ENCODE assay signal across 18 mouse cellular contexts in genomic region chr1:192063209-192063946, GRCm38 (mm10). TPM values are rescaled to one million over a fixed set of nuclear protein-coding genes. Genes with fewer than 3 reads are reported as not detected.
DNase-seq lines count a peak whose midpoint lies in the region; ATAC-seq and TF ChIP-seq lines count a peak whose summit lies in the region.
"Had no signal": no experiment of that assay in that cellular context is flagged by ENCODE, and none has a peak within 500 bp of the region (broad histone marks: within the 10 kb centered on the region; RNA-seq: fewer than 3 reads in every experiment).

No protein-coding gene starts in this region.

- no peak overlapping the region for H3K27ac ChIP-seq in intestine, postnatal 0 days (ENCODE audit: low read depth, low read length)
- H3K27ac ChIP-seq in intestine, embryonic 16.5 days (ENCODE audit: low read length), result no peak overlapping the region
- no peak overlapping the region for H3K27ac ChIP-seq in midbrain, embryonic 11.5 days (ENCODE audit: low read depth, low read length)
- H3K27ac ChIP-seq in midbrain, embryonic 16.5 days (ENCODE audit: low read length), result no peak overlapping the region
- H3K27ac ChIP-seq: embryonic facial prominence, embryonic 13.5 days; forebrain, embryonic 10.5 days; limb, embryonic 10.5 days; liver, embryonic 15.5 days; macrophage; midbrain, embryonic 15.5 days; neural tube, embryonic 12.5 days had no signal

- no peaks in the 10 kb centered on the region for H3K4me1 ChIP-seq in intestine, postnatal 0 days (replicated peaks; ENCODE audit: control insufficient read depth, insufficient read depth, low read length)
- no peaks in the 10 kb centered on the region for H3K4me1 ChIP-seq in intestine, embryonic 16.5 days (ENCODE audit: control insufficient read depth, insufficient read depth, low read length)
- H3K4me1 ChIP-seq in midbrain, embryonic 11.5 days (ENCODE audit: control insufficient read depth, insufficient read depth, low read length), result no peaks in the 10 kb centered on the region
- no peaks in the 10 kb centered on the region for H3K4me1 ChIP-seq in midbrain, embryonic 16.5 days (ENCODE audit: control insufficient read depth, insufficient read depth, low read length)
- H3K4me1 ChIP-seq: embryonic facial prominence, embryonic 13.5 days; midbrain, embryonic 15.5 days; neural tube, embryonic 12.5 days had no signal

- no peak overlapping the region for H3K4me2 ChIP-seq in intestine, postnatal 0 days (replicated peaks; ENCODE audit: low read depth)
- H3K4me2 ChIP-seq in intestine, embryonic 16.5 days (ENCODE audit: low read depth, low read length), result no peak overlapping the region
- H3K4me2 ChIP-seq in midbrain, embryonic 11.5 days, result no peak overlapping the region
- no peak overlapping the region for H3K4me2 ChIP-seq in midbrain, embryonic 16.5 days (ENCODE audit: low read length)
- H3K4me2 ChIP-seq: embryonic facial prominence, embryonic 13.5 days; liver, embryonic 15.5 days; midbrain, embryonic 15.5 days; neural tube, embryonic 12.5 days had no signal

- H3K27me3 ChIP-seq in intestine, postnatal 0 days (replicated peaks; ENCODE audit: control insufficient read depth, insufficient read depth, low read length), result no peaks in the 10 kb centered on the region
- H3K27me3 ChIP-seq in intestine, embryonic 16.5 days (replicated peaks; ENCODE audit: control insufficient read depth, insufficient read depth, low read length), result no peaks in the 10 kb centered on the region
- no peaks in the 10 kb centered on the region for H3K27me3 ChIP-seq in midbrain, embryonic 11.5 days (ENCODE audit: control insufficient read depth, insufficient read depth, low read length)
- H3K27me3 ChIP-seq in midbrain, embryonic 16.5 days (ENCODE audit: control insufficient read depth, insufficient read depth, low read depth, low read length), result no peaks in the 10 kb centered on the region
- H3K27me3 ChIP-seq in splenic B cell, adult 2 months (ENCODE audit: control insufficient read depth, insufficient read depth, low read length, poor library complexity, severe bottlenecking), result no peaks in the 10 kb centered on the region
- H3K27me3 ChIP-seq: embryonic facial prominence, embryonic 13.5 days; liver, embryonic 15.5 days; midbrain, embryonic 15.5 days; neural tube, embryonic 12.5 days had no signal

- no peak for ATAC-seq in intestine, postnatal 0 days
- ATAC-seq in intestine, embryonic 16.5 days, result no peak
- ATAC-seq in midbrain, embryonic 11.5 days (ENCODE audit: low FRiP score), result no peak
- ATAC-seq in midbrain, embryonic 16.5 days, result no peak
- ATAC-seq: midbrain, embryonic 15.5 days had no signal

- 0 out of 2 replicates have a peak, but pooled peaks cover 4% of the 10 kb centered on the region for H3K9me3 ChIP-seq in intestine, postnatal 0 days (ENCODE audit: control insufficient read depth)
- H3K9me3 ChIP-seq in intestine, embryonic 16.5 days (ENCODE audit: control insufficient read depth, low read length), result no peaks in the 10 kb centered on the region; the same call in 1 of the 2 replicates
- H3K9me3 ChIP-seq in midbrain, embryonic 11.5 days (ENCODE audit: control insufficient read depth, low read length), result no peaks in the 10 kb centered on the region
- H3K9me3 ChIP-seq in midbrain, embryonic 16.5 days (replicated peaks; ENCODE audit: control insufficient read depth, low read length, poor library complexity, severe bottlenecking), result no peaks in the 10 kb centered on the region
- H3K9me3 ChIP-seq: limb, embryonic 10.5 days; liver, embryonic 15.5 days; midbrain, embryonic 15.5 days; neural tube, embryonic 12.5 days had no signal

- peak; percentile 54 for DNase-seq in midbrain, embryonic 11.5 days (ENCODE audit: low spot score, missing footprints)
- peak; percentile 14 for DNase-seq in R1 (ENCODE audit: low read depth, low spot score)
- peak; percentile 36 for DNase-seq in splenic B cell, adult 2 months (ENCODE audit: low read depth, low spot score)
- DNase-seq in spleen, postnatal 10 days (ENCODE audit: low spot score in 2 of 2), result no peak
- DNase-seq: adrenal gland, adult 2 months; cerebellum, adult 11-12 months; cerebellum, postnatal 36 days; kidney, postnatal 25 days had no signal

- no peak overlapping the region for H3K4me3 ChIP-seq in intestine, postnatal 0 days (ENCODE audit: low read depth, low read length)
- H3K4me3 ChIP-seq in intestine, embryonic 16.5 days (ENCODE audit: low read length), result no peak overlapping the region
- no peak overlapping the region for H3K4me3 ChIP-seq in midbrain, embryonic 11.5 days (ENCODE audit: low read depth, low read length)
- no peak overlapping the region for H3K4me3 ChIP-seq in midbrain, embryonic 16.5 days (ENCODE audit: low read depth, low read length)
- H3K4me3 ChIP-seq: embryonic facial prominence, embryonic 13.5 days; forebrain, embryonic 10.5 days; limb, embryonic 10.5 days; liver, embryonic 15.5 days; midbrain, embryonic 15.5 days; neural tube, embryonic 12.5 days had no signal

- TF ChIP-seq CTCF in intestine, postnatal 0 days (IDR thresholded peaks at IDR 0.05; ENCODE audit: low read depth), result peak; percentile 52

- peaks cover 76% of the 10 kb centered on the region for H3K36me3 ChIP-seq in intestine, postnatal 0 days (ENCODE audit: control insufficient read depth, insufficient read depth)
- H3K36me3 ChIP-seq in intestine, embryonic 16.5 days (ENCODE audit: control insufficient read depth, insufficient read depth, low read length), result peaks cover 13% of the 10 kb centered on the region
- H3K36me3 ChIP-seq in midbrain, embryonic 11.5 days (ENCODE audit: control insufficient read depth, insufficient read depth, low read length), result no peaks in the 10 kb centered on the region
- H3K36me3 ChIP-seq in midbrain, embryonic 16.5 days (ENCODE audit: control insufficient read depth, insufficient read depth, low read length), result no peaks in the 10 kb centered on the region
- H3K36me3 ChIP-seq in splenic B cell, adult 2 months (ENCODE audit: control insufficient read depth, insufficient read depth, low read length, poor library complexity, severe bottlenecking), result peaks cover 35% of the 10 kb centered on the region
- H3K36me3 ChIP-seq: forebrain, embryonic 10.5 days; midbrain, embryonic 15.5 days; neural tube, embryonic 12.5 days had no signal

- 93% methylated on average over 8 of the region's 8 CpGs for WGBS in intestine, postnatal 0 days
- WGBS in intestine, embryonic 16.5 days, result 92% methylated on average over 8 of the region's 8 CpGs
- 87% methylated on average over 8 of the region's 8 CpGs for WGBS in midbrain, embryonic 11.5 days
- 95% methylated on average over 8 of the region's 8 CpGs for WGBS in midbrain, embryonic 16.5 days

- H3K9ac ChIP-seq in intestine, postnatal 0 days (ENCODE audit: low read depth, low read length), result no peak overlapping the region
- H3K9ac ChIP-seq in intestine, embryonic 16.5 days (ENCODE audit: low read depth, low read length), result no peak overlapping the region
- no peak overlapping the region for H3K9ac ChIP-seq in midbrain, embryonic 11.5 days (ENCODE audit: low read length)
- no peak overlapping the region for H3K9ac ChIP-seq in midbrain, embryonic 16.5 days (ENCODE audit: low read depth, low read length)
- H3K9ac ChIP-seq: embryonic facial prominence, embryonic 13.5 days; liver, embryonic 15.5 days; midbrain, embryonic 15.5 days; neural tube, embryonic 12.5 days had no signal

RNA-seq across cellular contexts. Expression of gene Traf5, which starts 29.0 kb away (rescaled TPM):
- polyA plus RNA-seq in intestine, postnatal 0 days (2015; fragmentation: Nextera tagmentation; extraction: Ambion mirVana), result 10.3 and 10.4 TPM in 2 replicates
- 17.5 and 20.7 TPM in 2 replicates for polyA plus RNA-seq in intestine, embryonic 16.5 days (2015; fragmentation: Nextera tagmentation; extraction: Ambion mirVana)
- 2.5 and 4.1 TPM in 2 replicates for polyA plus RNA-seq in midbrain, embryonic 11.5 days (2014; fragmentation: Nextera tagmentation; extraction: Ambion mirVana)
- polyA plus RNA-seq in midbrain, embryonic 16.5 days (2015; fragmentation: Nextera tagmentation; extraction: Ambion mirVana), result 1.6 and 2.7 TPM in 2 replicates

Comparison
In these comparisons a context has a peak if more than half of its experiments do, and no peak if none do; other contexts are left out.
1. DNase-seq: peak in midbrain, embryonic 11.5 days (single experiment), R1 (single experiment) and splenic B cell, adult 2 months (single experiment); none in spleen, postnatal 10 days (0 of 2).